Mouse (Mus musculus) megakaryocyte-erythroid progenitor cell, adult 5 weeks (primary cell): Measurements from ENCODE around the gene Rps18. TPM values are rescaled to one million over a fixed set of nuclear protein-coding genes. Genes with fewer than 3 reads are reported as not detected.

Experiments
- polyA plus RNA-seq: library from polyadenylated mRNA; stranded (reverse); fragments of >175 nt; gene quantifications from 2 replicates; pipeline ENCODE4 v1.2.3, GENCODE M21; 2012

The Rps18 gene
- 788 and 958 TPM in 2 replicates for polyA plus RNA-seq

DNA sequence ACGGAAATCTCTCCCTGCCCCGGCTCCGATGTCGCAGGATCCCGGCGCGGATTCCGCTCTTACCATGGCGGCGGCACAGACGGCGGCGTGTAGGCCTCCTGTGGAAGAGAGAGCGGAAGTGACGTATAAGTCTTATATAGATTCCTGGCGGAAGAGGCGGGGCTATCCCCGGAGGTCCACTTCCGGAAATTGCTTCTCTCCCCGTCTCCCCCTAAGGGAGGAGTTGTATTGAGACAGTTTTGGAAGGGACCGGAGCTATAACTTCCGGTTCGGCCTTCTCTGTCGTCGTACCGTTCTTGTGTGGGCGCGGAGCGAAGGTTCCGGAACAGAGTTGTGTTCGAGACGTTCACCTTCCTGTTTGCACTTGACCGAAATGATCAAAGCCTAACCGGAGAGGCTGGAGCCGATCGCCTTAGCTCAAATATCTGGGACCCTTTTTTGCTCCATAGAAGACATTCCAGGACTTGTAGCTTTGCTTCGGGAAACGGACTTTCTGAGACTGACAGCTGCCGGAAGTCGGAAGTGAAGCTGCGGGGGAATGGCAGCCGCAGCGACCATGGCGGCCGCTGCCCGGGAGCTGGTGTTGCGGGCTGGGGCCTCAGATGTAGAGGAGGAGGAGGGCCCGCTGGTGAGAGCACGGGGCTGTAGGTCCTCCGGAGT, at the start of gene Rps18, which contains the start of gene Vps52:
TSS of gene Rps18 (minus strand) at position 447 of the 660 bp plus-strand sequence.
TSS of gene Vps52 (plus strand) at position 258 of the 660 bp plus-strand sequence.

DNA sequence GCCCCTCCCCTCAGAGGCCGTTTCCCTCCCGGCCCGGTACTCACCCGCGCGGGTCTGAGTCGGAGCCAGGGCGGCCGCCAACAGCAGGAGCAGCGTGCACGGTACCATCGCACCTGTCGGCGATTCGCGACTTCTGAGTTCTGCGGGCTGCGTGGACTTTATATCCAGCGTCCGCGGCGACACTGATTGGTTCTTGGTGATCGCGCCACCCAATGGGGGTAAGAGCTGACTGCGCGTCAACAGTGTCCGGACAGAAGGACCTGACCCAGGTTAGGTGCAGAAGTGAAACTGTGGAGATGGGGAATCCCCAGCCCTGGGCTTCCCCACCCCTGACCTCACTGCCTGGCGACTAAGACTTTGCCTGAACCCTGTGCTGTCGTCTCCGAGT, 44.3 kb upstream of the Rps18 start, which contains the start of gene H2-K1:
TSS of gene H2-K1 (minus strand) at position 198 of the 388 bp plus-strand sequence.

DNA sequence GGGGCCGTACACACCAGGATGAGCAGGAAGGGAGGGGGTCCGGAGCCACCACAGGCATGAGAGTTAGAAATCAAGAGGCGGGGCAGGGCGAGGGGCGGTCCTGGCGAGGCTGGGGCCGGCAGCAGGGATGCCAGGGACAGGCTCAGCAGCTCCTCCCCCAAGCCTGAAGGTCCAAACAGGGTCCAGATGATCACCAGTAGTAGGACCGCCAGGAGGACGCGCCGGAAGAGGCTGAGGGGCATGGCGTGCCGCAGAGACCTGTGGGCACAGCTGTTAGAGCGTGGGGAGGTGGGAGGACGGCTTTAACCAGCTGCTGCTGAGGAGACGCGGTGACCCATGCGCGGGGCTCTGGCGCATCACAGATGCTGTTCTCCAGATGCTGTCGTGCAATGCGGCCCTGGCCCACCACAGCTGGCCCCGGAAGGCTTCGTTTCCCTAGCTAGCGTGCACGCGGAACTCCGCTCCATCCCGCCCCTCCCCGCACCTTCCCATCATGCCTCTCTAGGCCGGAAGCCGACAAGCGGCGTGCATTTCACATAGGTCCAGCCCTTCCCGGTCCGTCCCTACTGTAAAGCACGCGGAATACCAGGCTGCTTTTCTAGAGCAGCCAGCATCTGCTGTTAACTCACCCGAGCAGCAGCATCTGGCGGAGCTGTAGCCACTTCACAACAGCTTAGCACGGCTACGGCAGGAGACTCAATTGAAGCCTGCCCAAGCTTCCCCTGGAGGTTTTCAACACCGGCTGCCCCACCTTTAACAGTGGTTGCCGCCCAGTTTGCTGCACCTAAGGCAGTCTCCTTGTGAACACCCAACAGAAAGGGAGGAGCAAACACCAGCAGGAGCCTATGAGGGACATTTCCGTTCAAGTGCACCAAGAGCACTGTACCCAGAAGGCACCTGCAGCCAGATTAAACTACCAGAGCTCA, 4.5 kb downstream of the Rps18 start, which contains the start of gene B3galt4:
TSS of gene B3galt4 (minus strand) at position 468 of the 926 bp plus-strand sequence.

DNA sequence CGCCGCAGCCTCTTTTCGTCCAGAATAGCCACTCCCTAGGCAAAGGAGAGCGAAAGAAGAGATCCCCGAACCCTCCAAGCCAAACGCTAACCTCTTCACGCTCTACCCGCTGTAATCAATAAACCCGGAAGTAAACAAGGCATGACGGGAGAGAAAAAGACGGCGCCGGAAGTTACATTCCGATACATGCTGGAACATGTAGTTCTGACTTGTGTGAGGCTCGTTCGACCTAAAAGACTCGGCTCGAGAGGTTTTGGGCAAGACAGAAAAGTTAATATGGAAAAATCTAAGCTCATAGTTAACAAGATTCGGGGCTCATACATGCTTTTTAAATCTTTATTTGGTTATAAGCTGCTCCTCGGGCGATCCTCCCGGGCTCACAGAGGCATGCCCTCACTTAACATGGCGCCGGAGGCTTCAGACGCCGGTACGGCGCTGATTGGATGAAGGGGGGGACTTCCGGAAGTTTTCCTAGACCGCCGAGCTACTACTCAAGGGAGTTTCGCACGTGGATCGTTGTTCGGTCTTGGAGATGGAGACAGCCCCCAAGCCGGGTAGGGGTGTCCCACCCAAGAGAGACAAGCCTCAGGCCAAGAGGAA, 15.5 kb downstream of the Rps18 start, which contains the start of the genes Pfdn6 and Wdr46:
TSS of gene Pfdn6 (minus strand) at position 138 of the 600 bp plus-strand sequence.
TSS of gene Wdr46 (plus strand) at position 455 of the 600 bp plus-strand sequence.

DNA sequence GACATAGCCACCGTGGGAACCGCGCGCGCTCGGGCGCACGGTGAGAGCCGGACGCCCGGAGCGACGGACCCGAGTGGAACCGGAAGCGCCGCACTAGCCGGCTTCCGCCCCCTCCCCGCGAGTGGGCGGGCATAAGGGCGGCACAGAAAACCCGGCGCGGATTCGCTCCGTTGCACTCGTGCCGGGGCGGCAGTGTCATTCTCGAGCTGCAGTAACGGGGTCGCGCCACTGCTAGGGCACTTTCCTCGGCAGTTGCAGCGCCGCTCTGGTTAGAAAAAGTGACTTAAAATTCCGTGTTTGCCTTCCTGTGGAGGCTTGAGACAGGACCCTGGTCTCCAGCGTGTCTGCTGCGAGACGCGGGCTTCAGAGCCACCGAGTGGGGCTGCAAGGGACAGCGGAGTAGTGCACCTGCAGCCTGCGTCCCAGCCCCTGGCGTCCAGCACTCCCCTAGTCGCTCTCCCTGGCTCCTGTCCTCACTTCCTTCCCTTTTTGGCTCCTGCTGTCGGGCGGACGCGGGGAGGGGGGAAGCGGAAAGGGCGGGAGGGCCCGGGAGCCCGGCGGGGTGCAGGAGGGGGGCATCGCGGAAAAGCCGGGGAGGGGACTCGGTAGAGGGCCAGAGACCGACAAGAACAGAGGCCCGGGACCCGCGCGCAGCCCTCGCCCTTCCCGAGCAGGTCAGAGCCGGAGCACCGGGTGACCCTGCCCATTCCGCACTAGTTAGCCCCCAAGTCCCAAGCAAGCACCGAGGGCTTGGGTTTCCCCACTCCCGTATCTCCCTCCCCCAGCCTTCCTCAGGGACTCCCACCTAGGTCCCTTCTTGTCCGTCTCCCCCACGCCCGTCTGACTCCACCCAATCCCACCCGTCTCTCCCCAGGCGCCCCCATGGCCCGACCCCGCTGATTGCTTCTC, 26.2 kb downstream of the Rps18 start, which contains the start of gene Rgl2:
TSS of gene Rgl2 (plus strand) at position 173 of the 909 bp plus-strand sequence.

DNA sequence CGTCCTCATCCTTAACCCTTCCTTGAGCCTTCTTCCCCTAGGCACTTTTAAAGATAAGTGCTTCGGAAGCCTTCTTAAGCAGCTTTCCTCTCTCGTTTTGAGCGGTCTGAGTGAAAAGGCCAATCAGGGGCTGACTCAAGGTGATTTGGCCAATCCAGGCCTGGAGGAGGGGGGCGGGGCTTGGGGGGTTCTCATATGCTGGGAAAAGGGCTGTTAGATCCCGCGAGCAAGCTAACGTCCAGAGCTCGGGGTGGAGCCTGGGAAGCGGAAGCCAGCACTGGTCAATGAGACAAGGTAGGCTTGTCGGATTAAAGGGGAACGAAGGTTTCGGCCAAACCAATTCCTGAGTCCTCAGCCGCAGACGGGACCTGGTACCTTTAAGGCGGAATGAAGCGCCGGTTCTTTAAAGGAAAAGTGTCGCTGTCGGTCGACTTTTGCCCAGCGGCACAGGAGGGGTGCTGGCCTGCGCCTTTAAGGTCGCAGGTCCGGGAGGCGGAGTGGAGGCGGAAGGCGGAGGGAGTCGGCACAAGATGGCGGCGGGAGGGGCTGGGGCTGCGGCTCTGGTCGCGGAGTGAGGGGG, 40.0 kb downstream of the Rps18 start, which contains the start of the genes Tapbp and Zbtb22:
TSS of gene Tapbp (plus strand) at position 229 of the 580 bp plus-strand sequence.
TSS of gene Zbtb22 (plus strand) at position 234 of the 580 bp plus-strand sequence.

DNA sequence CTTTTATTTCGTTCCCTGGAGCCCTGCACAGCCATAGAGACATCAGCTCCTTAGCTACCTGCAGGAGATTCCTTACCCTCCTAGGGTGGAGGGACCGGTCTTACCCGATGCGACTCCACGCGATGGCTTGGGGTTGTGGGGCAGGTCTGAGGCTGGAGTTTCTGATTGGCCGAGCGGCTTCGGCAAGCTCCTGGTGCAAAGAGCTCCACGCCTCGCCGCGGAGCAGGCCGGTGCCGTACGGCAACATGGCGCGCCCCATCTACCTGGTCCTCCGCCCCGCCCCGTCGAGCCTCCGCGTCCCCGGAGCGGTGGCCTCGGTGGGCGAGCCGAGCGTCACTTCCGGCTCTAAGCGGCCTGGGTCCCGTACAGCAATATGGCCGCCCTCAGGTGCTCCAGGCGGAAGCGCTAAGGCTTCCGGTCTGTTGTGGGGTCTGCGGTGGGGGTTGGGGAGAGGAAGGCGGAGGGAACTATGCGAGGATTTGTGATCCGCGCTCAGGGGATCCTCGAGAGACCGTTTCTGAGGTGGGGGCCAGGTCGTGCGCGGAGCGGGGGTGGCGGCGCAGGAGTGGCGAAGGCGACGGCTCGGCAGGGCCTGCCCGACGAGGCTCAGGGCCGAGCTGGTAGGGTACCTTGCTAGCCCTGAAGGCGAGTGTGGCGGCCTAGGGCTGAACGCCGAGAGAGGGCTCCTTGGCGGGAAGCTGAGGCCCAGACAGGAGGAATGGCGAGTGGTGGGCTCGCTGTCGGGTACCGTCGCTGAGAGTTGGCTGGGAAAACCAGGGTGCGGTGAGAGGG, 46.5 kb downstream of the Rps18 start, which contains the start of gene Daxx:
TSS of gene Daxx (plus strand) at position 338 of the 792 bp plus-strand sequence.

DNA sequence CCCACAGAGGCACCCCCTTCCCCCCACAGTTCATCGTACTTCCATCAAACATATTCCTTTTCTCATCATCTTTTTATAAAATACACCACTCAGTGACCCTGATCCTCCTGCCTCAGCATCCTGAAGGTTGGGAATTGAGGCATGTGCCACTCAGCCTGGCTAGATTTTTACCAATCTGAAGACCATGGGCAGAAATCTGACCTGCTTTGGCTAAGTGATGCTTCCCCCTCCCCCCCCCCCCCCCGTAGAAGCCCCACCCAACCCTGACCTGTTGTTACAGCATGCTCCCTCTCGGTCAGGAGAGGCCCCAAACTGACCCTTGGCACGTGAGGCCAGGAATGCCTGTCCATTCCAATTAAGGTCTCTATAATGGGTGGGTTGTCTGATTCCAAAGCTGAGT, 51.0 kb downstream of the Rps18 start, which contains the start of gene Platr17:
TSS of gene Platr17 (plus strand) at position 301 of the 400 bp plus-strand sequence.

Other genes starting within 250 kb of the Rps18 start
- gene March2, start 237.3 kb downstream of the Rps18 start, polyA plus RNA-seq, result 16.8 and 20.2 TPM in 2 replicates
- gene Rab11b, start 195.5 kb downstream of the Rps18 start, polyA plus RNA-seq, result 161 and 162 TPM in 2 replicates
- gene Angptl4, start 174.2 kb downstream of the Rps18 start, polyA plus RNA-seq, result 4.6 and 5.9 TPM in 2 replicates
- 2.8 and 2.9 TPM in 2 replicates for gene Kank3, start 145.5 kb downstream of the Rps18 start, polyA plus RNA-seq
- 7,027 and 8,316 TPM in 2 replicates for gene Rps28, start 131.4 kb downstream of the Rps18 start, polyA plus RNA-seq
- 544 and 641 TPM in 2 replicates for gene Ndufa7, start 131.4 kb downstream of the Rps18 start, polyA plus RNA-seq
- 21.7 and 28.1 TPM in 2 replicates for gene Cd320, start 112.9 kb downstream of the Rps18 start, polyA plus RNA-seq
- not detected in 2 replicates for gene Gm7029, start 82.2 kb downstream of the Rps18 start, polyA plus RNA-seq
- 46.4 and 49.9 TPM in 2 replicates for gene Kifc1, start 65.3 kb downstream of the Rps18 start, polyA plus RNA-seq
- 0.67 and 1.0 TPM in 2 replicates for gene Platr17, start 50.9 kb downstream of the Rps18 start, polyA plus RNA-seq
- gene Daxx, start 46.6 kb downstream of the Rps18 start, polyA plus RNA-seq, result 45.6 and 53.3 TPM in 2 replicates
- 748 and 750 TPM in 2 replicates for gene Tapbp, start 40.1 kb downstream of the Rps18 start, polyA plus RNA-seq
- gene Zbtb22, start 40.1 kb downstream of the Rps18 start, polyA plus RNA-seq, result 54.2 and 58.7 TPM in 2 replicates
- gene Rgl2, start 26.5 kb downstream of the Rps18 start, polyA plus RNA-seq, result 300 and 303 TPM in 2 replicates
- gene Pfdn6, start 15.7 kb downstream of the Rps18 start, polyA plus RNA-seq, result 332 and 390 TPM in 2 replicates
- 131 and 141 TPM in 2 replicates for gene Wdr46, start 15.3 kb downstream of the Rps18 start, polyA plus RNA-seq
- 12.5 and 21.8 TPM in 2 replicates for gene B3galt4, start 4.5 kb downstream of the Rps18 start, polyA plus RNA-seq
- gene Vps52, start 189 bp downstream of the Rps18 start, polyA plus RNA-seq, result 45.7 and 47.0 TPM in 2 replicates
- gene H2-K1, start 44.3 kb upstream of the Rps18 start, polyA plus RNA-seq, result 2,707 and 3,834 TPM in 2 replicates
- 50.5 and 69.1 TPM in 2 replicates for gene Ring1, start 68.7 kb upstream of the Rps18 start, polyA plus RNA-seq
- 73.4 and 93.4 TPM in 2 replicates for gene H2-Ke6, start 72.1 kb upstream of the Rps18 start, polyA plus RNA-seq
- 124 and 129 TPM in 2 replicates for gene Slc39a7, start 75.7 kb upstream of the Rps18 start, polyA plus RNA-seq
- gene Rxrb, start 75.8 kb upstream of the Rps18 start, polyA plus RNA-seq, result 259 and 275 TPM in 2 replicates
- gene Col11a2, start 83.4 kb upstream of the Rps18 start, polyA plus RNA-seq, result 18.1 and 22.9 TPM in 2 replicates
- gene H2-Oa, start 136.3 kb upstream of the Rps18 start, polyA plus RNA-seq, result 18.9 and 21.5 TPM in 2 replicates
- gene H2-DMa, start 163.5 kb upstream of the Rps18 start, polyA plus RNA-seq, result 87.7 and 91.4 TPM in 2 replicates
- 509 and 540 TPM in 2 replicates for gene Brd2, start 166.6 kb upstream of the Rps18 start, polyA plus RNA-seq
- gene H2-DMb2, start 187.3 kb upstream of the Rps18 start, polyA plus RNA-seq, result 3.6 and 4.5 TPM in 2 replicates
- 42.5 and 51.0 TPM in 2 replicates for gene H2-DMb1, start 197.1 kb upstream of the Rps18 start, polyA plus RNA-seq
- 141 TPM in 2 replicates for gene Tap1, start 231.6 kb upstream of the Rps18 start, polyA plus RNA-seq
- gene Psmb9, start 231.8 kb upstream of the Rps18 start, polyA plus RNA-seq, result 78.2 and 85.0 TPM in 2 replicates
- 393 and 403 TPM in 2 replicates for gene Psmb8, start 241.7 kb upstream of the Rps18 start, polyA plus RNA-seq
- 218 and 296 TPM in 2 replicates for gene Tap2, start 247.5 kb upstream of the Rps18 start, polyA plus RNA-seq